Mouse (Mus musculus) lung, postnatal 36 days (tissue): Measurements from ENCODE around the gene Resf1.
"Not testable (repeated sequence)": the region's sequence is repeated elsewhere in the genome, so short reads cannot be mapped to it uniquely, and the experiment has no call there.

Experiments used
- DNase-seq: peaks from one replicate; pipeline ENCODE4 v3.0.0; 2022; ENCODE audit warnings: mixed read lengths

Gene Resf1

DNA sequence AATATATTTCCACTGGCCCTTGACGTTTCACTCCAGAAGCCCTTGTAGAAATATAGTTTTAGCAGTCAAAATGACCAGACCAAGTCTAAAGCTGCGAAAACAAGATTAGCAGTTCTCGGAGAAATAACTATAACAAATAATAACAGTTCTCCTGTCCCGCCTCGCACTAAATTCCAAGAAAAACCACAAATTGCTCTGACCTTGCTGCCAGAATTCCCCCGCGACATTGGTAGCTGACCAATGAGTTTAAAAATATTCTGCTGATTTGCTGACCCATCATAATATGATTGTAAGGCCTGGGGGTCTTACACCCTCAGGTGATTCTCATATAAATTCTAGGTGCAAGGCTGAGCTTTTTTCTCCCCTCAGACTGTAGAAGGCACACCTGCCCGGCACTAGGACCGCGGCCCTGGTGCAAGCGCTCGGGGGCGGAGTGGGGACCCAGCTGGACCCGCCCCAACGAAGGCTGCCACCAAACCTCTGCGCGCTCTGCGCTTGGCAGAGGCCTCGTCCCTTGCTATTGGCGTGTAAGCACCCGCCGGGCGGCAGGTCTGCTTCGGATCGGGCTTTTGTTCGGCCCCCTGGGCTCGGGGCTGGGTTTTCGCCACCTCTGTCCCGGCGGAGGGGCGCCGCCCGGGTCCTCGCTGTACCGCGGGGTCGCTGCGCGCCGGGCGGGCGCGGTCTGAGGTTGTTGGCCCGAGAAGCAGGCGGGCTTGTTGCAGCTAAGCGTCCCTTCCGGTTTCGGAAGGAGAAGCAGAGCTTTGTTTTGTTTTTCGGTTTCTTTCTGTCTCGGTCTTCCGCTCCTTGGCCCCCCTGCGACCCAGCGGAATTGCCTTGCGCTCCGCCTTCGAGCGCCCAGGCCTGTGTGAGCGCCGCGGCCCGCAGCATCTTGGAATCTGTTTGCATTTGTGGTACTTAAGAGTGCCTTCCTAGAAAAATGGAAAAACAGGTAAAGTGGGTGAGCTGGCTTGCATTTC is at the start of gene Resf1:
Gene Resf1 (plus strand): TSS at position 459 of the 977 bp plus-strand sequence.
- peak; percentile 93 for DNase-seq

DNA sequence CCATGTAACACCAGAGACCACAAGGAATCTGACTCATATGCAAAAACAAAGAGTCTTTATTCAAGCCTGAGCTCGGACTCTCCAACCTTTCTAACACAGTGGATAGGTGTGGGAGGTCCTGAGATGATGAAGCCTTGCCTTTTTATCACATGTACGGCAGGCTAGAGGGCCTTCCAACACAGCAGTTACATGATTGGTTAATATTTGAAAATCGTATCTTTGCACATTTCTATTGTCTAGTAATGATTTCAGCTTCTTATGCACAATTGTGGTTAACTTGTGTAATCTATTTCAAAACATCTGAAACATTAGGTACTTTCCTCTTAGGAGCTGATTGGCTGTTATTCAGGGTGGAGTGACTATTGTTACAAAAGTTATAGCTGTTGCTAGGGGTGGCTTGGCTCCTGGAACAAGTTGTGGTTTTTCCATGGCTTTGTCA is 48.4 kb upstream of the Resf1 start:
- peak; percentile 55 for DNase-seq

DNA sequence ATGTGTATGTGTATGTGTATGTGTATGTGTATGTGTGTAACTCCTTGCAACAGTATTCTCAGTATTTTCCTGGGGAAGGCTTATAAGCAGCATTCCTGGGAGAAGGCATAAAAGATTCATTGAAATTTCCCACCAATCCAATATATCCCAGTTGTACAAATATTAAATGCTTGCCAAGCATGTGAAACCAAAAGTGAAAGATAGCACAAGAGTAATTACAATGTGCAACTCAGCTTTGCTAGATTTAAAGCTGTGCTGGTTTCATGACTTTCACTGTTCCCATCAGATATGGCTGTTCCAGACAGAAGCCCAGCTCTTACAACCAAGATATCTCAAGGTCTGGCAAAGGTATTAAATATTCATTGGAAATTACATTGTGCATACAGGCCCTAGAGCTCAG is 41.3 kb upstream of the Resf1 start:
- DNase-seq, result no peak

DNA sequence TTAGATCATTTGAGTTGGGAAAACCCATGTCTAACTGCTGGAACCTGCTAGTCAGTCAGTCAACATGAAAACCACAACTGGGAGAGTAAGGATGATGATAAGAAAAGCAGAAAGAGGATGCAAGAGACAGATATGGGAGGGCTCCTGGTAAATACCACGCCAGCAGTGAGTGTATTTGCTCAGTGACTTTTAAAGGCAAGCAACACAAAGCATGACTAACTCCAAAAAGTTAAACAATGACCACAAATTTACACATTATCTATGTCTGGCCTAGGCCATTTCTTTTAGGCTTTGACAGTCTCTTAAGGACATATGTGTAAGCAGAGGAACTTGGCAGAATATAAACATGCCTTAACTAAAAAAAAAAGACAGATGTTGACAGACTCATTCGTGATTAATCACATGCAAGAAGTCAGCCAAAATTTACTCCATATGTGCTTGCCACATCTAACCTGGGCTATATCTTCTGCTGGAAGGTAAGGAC is 30.9 kb upstream of the Resf1 start:
- DNase-seq, result no peak

DNA sequence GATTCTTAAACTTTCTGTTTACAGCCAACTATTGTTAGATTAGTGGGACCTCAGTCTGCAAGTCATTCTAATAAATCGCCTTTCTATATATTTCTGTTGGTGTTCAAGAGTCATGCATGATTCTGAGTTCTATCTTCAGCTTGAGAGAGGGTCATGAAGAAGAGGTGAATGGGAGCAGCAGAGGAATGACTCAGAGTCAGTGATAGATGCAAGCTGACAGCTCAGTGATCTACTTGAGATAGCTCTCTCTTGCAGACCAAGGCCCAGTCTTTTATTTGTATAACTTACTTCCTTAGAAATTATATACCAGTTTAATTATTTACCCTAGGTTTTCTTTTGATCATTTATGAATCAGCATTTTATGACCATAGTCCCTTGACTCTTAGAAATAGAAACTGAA is 30.3 kb upstream of the Resf1 start:
- DNase-seq, result no peak

DNA sequence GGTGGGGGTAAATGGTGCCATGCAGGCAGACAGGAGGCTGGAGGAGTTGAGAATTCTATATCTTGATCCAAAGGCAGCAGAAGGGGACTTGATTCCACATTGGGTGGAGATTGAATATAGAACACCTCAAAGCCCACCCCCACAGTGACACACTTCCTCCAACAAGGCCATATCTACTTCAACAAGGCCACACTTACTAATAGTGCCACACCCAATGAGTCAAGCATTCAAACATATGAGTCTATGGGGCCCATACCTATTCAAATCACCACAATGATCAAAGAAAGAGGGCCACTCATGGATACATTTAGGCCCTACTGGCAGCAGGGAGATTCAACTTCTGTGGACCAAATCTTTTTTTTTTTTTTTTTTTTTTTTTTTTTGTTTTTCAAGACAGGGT is 28.7 kb upstream of the Resf1 start:
- no peak for DNase-seq

DNA sequence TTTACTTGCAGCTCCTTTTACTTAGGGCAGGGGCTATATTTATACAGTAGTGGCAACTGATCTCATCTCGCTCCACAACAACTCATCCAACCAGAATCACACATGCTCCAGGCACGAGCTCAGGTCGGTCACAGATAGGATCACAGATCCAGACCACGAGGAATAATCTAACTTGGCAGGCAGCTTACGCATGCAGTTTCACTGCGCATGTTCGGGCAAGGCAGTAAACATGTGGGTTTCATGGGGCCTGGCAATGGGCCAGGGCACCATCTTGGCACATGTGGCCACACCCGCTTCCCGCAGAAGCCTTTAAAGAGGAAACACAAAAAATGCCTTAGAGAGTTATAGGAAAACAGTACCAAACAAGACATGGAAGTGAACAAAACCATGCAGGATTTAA is 21.0 kb upstream of the Resf1 start:
- not testable (repeated sequence) for DNase-seq

DNA sequence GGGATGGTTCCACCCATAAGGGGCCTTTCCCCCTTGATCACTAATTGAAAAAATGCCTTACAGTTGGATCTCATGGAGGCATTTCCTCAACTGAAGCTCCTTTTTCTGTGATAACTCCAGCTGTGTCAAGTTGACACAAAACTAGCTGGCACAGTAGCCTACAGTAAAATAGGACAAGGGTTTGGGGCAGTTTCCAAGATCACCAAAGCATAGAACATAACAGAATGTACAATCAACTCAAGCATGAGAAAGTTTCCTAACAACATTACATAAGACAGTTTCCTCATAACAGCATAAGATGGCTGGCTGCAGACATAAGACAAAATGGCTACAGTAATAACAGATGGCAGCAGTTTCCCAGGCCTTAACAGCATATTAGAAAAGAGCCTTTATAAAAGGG is 6.0 kb upstream of the Resf1 start:
- DNase-seq, result not testable (repeated sequence)

DNA sequence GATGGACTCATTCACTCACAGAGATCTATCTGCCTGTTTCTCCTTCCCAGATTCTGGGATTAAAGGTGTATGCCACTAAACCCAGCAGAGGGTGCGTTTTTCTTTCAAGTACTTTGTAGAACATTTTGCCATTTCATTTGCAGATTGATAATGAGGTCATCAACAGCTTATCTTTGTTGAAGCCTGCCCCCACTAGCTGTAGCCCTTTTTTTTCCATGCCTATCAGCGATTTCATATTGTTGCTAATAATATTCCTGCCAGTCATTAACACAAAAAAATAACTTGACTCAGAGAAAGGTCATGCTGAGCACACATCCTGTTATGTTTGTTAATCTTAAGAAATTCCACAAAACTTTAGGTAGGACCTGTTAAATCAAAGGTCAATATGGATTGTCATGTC is 2.1 kb upstream of the Resf1 start:
- DNase-seq, result no peak

DNA sequence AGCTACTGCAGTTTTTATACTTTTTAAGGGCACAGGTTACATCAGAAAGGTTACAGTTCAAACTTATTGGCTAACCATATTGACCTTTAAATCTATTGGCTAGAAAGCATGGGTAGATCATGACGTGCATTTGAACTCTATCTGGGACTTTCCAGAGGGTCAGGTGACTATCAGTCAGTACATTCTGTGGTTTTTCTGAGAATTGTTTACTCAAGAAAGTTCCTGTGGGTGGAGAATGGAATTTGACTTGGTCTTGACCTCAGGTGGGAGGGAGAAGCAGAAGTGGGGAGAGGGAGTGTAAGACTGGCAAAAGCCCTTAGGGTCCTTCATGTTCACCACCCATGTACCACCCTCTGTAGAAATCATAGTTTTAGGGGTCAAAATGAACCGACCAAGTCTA is 1.4 kb upstream of the Resf1 start:
- no peak for DNase-seq

DNA sequence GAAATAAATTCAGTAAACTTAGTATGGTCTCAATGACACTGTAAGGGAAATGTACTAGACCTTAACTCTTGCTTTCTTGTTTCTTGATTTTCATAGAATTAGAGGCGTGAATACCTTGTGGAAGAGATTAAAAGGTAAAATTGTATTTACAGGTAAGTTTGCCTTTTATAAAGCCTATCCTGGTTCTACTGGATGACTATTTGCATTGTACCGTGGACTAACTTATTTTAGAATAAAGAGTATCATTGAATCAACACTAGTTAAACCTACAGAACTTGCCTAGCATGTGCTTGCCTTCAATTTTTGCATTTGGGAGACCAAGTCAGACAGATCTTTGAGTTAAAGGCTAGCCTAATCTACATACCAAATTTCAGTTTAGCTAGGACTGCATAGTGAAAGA is 1.0 kb downstream of the Resf1 start:
- DNase-seq, result no peak

DNA sequence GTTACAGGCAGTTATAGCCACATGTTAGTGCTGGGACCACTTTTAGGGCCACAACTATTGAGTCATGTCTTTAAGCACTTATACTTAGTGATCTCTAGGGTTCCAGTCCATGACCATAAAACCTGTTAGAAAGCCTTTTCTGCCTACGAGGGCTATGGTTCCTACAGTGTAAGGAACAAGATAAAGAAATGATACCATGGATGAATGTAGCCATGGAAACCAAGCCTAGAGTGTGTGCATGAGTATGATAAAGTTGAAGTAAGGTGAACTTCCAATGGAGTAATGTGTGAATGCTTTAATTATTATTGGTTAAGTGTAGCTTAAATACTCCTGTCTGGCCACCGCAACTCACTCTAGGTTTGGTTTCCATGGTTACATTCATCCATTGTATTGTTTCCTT is 1.8 kb downstream of the Resf1 start:
- no peak for DNase-seq

DNA sequence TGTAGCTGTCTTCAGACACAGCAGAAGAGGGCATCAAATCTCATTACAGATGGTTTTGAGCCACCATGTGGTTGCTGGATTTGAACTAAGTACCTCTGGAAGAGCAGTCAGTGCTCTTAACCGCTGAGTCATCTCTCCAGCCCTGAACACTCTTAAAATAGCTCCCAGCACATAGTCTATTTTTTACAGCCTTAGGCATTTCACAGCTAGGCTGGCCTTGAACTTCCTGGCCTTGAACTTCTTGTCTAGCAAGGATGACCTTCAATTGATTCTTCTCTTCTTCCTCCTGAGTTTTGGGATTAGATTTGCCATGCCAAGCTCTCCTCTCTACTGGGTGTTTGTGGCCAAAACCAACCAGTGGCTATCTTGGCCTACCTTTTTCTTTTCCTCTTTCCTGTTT is 2.6 kb downstream of the Resf1 start:
- DNase-seq, result no peak

DNA sequence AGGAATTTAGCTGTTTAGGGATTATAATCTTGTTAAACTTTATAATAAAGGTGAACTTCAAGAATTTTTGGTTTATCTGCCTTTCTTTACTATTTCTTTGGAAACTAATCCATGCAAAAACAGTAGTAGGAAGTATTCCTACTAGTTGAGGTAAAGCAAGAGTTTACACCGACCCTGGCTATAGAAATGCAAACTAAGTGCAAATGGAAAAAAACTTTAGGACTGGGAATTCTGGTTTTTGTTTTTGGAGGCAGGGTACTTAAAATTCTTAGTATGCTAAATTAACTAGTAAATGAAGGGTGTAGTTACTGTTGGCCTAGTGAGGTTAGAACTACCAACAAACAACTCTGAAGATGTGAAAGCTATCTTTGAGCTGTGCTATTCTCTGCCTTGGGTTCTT is 3.0 kb downstream of the Resf1 start:
- DNase-seq, result no peak

DNA sequence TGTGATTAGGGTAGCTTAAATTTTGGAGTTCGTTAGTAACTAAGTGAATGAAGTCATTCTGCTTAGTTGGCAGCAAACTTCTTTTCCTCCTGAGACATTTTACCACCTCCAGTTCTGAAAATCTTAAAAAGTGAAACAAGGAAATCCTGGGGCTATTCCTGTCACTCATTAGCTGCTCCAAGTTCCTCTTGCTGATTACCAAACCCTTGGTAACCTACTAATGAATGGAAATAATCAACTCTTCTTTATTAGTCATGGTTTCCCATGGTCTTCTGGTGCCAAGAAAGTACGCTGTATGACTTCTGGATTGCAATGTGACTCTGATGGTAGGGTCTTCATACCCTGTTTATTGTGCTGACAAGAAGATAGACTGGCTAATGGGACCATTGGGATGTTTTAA is 5.7 kb downstream of the Resf1 start:
- DNase-seq, result peak; percentile 15

DNA sequence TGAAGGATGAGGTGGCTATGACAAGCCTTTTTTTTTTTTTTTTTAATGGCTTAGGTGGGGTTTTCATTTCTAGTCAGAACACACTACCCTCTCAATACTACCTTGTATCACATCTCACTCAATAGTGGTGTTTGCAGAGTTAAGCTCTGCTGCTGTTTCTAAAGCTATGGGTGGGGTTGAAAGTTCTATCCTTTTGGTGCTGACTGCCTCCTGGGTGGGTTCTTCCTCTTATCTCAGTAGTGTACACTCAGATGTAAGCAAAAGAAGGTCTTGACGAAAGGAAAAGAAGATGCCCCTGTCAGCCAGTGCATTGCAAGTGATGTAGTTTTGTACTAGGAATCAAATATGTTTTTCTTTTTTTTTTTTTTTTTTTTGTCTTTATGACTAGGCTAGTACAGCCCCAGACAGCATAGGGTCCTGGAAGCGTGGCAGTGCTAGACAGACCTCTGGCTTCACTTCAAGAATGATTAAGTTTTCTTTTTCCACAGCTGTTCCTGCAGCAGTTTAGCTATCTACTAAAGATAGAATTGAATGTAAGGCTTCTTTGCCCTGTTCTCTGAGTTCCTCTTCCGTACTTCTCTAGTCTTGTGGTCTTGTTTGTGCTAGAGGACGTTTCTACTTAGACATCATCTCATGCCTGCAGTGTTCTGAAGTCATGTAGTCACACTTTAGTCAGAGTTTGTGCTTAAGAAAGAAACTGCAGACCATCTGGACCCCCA is 14.5 kb downstream of the Resf1 start:
- DNase-seq, result no peak

DNA sequence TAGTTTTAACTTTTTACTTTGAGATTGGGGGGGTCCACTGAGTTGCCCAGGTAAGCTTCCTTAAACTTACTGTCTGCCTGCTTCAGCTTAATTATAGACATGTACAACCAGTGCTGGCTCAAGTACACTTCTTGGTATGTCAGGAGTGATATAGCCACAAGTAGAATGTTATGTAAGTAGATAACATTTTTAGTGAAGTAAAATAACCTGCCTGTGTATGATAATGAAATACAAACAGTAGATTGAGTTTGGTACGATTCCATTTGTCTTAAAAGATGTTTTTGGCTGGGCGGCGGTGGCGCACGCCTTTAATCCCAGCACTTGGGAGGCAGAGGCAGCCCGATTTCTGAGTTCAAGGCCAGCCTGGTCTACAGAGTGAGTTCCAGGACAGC is 15.0 kb downstream of the Resf1 start:
- no peak for DNase-seq

DNA sequence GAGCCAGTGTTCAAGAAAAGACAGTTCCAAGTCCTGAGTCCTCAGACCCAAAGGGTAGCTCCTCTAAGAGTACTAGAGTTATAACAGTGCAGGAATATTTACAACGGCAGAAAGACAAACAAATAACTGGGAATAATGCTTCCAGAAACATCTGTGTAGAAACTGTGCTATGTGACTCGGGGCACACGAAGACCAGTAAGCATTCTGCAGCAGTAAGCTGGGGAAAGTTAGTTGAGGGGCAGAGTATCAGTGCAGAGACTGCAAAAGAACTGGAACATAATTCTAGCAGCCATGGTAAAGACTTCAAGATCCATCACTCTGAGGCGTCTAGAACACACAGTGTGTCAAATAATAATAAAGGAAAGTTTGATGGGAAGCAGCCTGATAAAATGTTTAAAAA is 19.9 kb downstream of the Resf1 start:
- no peak for DNase-seq

DNA sequence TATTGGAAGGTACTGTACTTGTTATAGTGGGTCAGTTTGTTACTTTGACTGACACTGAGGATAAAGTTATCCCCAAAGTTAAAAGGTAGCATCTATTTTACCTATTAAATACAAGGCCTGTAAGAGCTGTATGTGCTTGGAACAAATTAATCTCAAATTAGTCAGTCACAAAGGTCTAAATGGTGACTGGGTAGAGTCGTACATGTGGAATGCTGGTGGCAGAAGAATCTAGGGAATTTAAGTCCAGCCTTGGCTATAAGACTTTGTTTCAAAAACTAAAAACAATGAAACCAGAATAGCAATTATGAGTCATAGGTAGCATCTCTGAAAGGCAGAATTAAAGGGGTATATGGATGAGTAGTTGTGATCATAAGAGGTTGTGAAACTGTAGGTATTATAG is 21.1 kb downstream of the Resf1 start:
- DNase-seq, result no peak

DNA sequence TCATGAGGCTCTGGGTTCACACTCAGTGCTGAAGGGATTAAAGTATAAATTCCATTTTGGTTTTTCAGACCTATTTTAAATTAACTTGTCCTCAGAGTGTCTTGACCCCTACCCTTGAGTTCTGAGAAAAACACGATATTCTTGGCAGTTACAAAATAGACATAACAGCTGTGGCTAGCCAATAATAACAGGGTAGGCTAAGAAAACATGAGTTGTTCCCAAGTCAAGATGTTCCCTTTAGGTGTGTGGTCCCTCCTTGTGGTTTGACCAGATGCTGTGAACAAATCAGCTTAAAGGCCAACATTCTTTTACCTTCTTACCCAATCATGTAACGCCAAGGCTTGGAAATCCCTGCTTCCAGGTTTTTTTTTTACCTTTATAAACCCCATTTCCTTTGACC is 23.8 kb downstream of the Resf1 start:
- no peak for DNase-seq

DNA sequence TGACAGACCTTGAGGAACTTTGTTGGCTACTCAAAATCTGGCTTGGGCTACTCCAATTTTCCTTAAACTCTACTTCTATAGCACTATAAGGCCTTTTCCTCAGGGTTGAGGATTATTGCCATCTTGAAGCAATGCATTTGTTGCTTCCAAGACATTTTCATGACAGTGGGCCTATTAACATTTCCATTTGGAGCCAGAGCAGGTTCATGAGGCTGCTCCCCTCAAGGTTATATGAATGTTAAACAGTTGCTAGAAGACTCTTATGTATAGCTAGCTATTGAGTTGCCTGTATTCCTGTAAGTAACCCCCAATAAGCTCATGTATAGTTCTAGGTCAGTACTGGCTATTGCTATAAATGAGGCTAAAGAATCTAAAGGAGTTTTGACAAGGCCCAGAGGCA is 28.8 kb downstream of the Resf1 start:
- DNase-seq, result no peak

DNA sequence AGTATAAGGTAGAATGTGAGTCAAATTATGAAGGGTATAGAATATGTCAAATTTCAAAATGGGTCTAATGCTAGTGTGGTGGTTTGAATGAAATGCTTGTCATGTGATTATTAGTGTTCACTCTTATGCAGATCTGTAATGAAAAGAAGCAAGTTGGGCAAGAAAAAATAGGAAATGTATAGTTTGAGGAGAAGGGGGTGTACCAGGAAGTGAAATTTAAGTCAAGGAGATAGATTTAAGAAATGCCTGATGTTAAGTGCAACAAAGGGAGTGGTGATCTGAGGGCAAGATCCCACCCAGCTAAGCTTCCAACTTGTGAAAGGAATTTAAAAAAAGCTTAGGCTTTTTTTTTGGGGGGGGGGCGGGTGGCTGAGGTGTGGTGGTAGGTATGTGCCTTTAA is 29.4 kb downstream of the Resf1 start:
- no peak for DNase-seq

DNA sequence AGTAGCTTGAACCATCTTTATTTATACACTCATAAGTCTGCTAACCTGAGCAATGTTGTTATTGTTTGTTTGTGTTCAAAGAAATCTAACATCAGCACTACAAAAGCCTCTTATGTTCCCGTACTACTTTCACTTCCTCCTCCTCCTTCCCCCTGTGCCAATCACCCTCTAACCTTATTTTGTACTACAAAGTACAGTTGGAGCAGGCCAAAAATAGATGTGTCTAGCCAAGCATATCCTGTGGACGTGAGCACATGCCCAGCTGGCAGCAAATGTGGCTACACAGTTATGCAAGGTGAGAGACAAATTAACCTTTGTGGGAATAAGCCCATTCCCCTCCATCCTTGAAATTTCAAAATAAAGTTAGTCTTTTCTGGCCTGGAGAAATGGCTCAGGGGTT is 34.6 kb downstream of the Resf1 start:
- peak; percentile 22 for DNase-seq

DNA sequence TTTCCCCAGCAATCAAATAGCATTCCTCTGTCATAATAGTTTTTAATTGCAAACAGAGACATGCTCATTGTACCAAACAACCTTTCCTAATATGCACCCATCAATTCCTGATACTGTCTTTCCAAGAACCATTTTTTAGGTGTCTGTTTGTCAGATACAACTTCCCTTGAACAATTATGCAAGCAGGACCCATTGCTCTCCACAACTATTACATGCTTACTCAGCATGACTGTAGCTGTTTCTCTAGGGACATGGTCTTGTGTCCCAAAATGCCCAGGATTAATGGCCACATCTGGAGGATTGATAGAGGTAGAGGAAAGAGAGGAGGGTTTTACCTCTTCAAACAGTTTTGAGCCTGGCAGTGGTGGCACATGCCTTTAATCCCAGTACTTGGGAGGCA is 35.2 kb downstream of the Resf1 start:
- DNase-seq, result no peak
